Mouse (Mus musculus): Measurements from ENCODE around the gene Disp1.

DNA sequence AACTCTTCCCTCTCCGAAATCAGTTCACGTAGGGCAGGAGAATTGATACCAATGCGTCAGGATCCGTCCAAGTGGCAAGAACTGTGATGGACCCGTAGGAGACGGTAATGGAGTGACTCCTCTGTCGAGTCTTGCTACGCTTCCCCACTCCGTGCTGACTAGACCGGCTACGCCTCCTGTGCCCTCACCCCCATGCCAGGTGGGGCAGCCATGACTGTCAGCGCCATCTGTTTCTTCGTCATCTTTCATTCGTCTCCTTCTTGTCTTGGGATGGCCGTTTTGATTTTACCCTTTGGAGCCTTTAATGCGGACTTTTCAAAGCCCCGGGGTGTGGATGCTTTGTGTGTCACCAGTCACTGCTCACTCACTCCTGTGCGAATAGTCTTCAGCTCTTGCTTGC, 26.6 kb downstream of the Disp1 start:
- TF ChIP-seq CTCF (IDR thresholded peaks at IDR 0.05; ENCODE audit: borderline replicate concordance, insufficient read depth, low read depth, low read length): no peak
- TF ChIP-seq POLR2A (IDR thresholded peaks at IDR 0.05; ENCODE audit: borderline replicate concordance, insufficient read depth, low read length): no peak
